Mouse (Mus musculus): ENCODE measurements around the gene Apol8.
"Not testable (repeated sequence)": the region's sequence is repeated elsewhere in the genome, so short reads cannot be mapped to it uniquely, and the experiment has no call there.

Gene Apol8

DNA sequence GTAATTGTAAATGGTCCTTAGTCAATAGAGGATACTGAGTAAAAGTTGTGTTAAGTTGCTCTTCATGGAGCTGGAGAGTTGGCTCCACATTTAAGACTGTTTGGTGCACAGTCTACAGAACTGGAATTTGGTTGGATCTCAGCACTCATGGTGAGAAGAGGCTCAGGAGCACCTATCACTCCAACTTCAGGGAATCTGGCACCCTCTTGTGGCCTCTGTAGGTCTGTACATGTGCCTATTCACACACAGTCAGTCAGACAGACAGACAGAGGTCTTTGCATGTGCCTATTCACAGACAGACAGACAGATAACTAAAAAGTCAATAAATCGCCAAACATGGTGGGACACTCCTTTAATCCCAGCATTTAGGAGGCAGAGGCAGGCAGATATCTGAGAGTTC, 6.3 kb downstream of the Apol8 start:
- peak; percentile 89 for DNase-seq (ENCODE audit: low read depth)

GRCm38 (mm10) chr15:77749717-77750116, 7.1 kb downstream of the Apol8 start:
- DNase-seq (ENCODE audit: low read depth): no peak

DNA sequence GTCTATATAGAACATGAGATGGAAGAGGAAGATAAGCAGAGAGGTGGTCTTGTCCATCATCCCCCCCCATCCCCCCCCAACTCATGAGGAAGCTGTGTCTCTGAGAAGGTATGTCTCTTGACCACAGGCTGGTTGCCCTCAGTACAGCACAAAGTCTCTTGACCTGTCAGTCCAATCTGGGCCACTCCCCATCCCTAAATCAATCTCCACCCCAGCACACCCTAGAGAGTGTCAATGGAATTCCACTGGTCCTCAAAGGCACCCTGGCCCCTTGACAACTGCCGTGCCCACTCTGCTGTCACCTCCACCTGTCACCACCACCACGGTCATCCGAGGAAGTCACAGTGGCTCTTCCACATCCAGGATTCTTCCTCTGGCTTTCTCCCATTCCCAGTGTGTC, 8.4 kb downstream of the Apol8 start:
- DNase-seq (ENCODE audit: low read depth): no peak

DNA sequence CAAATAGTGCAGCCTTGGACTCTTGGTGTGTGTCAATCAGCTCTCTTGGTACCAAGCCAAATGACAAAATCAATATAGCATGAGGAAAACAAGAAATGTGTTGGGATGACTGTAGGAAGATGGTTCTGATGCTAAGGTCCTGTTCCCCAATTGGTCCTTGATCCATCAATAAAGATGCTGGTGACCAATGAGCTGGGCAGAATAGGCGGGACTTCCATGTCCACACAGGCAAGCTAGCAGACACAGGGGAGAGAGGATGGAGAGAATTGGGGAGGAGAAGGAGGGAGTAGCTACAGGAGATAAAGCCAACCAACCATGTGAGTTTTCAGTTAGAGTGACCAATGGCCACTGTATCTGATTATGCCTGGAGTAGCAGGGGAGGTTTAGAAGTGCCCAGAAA, 10.5 kb downstream of the Apol8 start:
- no peak for DNase-seq (ENCODE audit: low read depth)

DNA sequence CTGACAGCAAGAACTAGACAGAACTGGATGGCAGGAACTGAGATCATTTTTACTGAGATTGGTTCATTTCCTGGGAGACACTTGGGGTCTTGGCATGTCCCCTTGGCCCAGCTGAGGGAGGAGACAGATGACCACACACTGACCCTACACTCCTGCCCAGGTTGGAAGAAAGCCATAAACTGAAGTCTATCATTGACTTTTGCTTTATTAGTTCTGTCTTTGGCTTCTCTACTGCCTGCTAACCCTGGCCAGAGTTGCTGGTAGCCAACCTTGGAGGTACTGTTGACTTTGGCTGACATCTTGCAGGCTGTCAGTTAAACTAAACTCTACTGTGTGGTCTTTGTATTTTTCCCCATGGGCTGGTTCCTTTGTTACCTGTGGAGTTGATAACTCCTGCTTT, 11.7 kb downstream of the Apol8 start:
- peak; percentile 32 for DNase-seq (ENCODE audit: low read depth)

DNA sequence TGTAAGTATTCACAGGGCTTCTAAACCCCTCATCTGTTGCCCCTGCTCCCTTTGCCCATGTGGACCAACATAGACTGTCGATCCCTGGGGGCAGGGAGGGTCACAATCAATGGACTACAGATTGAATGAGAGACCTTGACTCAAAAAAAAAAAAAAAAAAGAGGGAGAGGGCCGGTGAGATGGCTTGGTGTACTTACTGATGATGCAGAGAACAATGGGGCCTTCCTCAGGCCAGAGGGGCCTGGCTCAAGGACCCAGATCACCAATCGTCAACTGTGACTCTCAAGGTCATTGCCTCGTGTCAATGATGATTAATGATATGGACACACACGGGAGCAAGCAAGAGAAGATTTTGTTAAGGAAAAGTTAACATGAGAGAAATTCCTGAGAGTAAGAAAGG, 12.2 kb downstream of the Apol8 start:
- no peak for DNase-seq (ENCODE audit: low read depth)

- DNase-seq (ENCODE audit: low read depth): peak; percentile 84
Measured at GRCm38 (mm10) chr15:77741556-77741955, 15.2 kb downstream of the Apol8 start.

- DNase-seq (ENCODE audit: low read depth): peak; percentile 62
Measured at GRCm38 (mm10) chr15:77740511-77741297, 16.1 kb downstream of the Apol8 start.

DNA sequence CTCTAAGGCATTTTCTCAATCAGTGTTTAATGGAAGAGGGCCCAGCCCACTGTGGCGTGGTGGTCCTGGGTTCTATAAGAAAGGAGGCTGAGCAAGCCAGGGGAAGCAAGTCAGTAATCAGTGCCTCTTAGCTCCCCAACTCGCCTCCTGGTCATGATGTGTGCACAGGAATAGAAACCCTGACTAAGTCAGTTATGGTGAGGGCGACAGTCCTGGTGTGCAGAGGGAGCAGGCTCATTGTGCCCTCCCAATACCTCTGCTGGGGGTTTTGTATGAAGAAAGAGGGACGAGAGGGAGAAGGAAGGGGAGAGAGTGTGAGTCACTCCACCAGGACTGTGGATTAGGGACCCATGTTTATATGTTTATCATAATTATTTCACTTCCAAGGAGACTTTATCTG, 22.9 kb downstream of the Apol8 start:
- peak; percentile 28 for DNase-seq (ENCODE audit: low read depth)

DNA sequence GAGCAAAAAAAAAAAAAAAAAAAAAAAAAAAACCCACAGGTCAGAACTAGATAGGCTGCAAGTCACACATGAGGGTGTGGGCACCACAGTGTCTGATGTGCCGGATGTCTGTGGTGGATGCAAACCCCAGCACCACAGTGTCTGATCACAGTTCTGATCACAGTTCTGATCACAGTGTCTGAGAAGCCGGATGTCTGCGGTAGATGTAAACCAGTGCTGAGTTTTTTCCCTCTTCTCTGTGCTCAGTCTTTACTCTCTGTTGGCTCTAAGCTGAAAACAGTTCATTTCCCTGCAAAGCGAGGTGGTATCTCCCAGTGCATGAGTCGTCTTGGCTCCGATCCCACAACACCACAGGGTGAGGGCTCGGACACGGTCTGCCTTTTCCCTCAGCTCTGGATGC, 23.4 kb downstream of the Apol8 start:
- peak; percentile 94 for DNase-seq (ENCODE audit: low read depth)

- peak; percentile 0 for DNase-seq (ENCODE audit: low read depth)
Measured at GRCm38 (mm10) chr15:77732851-77733250, 24.0 kb downstream of the Apol8 start.

- DNase-seq (ENCODE audit: low read depth): peak; percentile 0
Measured at GRCm38 (mm10) chr15:77731605-77732004, 25.2 kb downstream of the Apol8 start.

DNA sequence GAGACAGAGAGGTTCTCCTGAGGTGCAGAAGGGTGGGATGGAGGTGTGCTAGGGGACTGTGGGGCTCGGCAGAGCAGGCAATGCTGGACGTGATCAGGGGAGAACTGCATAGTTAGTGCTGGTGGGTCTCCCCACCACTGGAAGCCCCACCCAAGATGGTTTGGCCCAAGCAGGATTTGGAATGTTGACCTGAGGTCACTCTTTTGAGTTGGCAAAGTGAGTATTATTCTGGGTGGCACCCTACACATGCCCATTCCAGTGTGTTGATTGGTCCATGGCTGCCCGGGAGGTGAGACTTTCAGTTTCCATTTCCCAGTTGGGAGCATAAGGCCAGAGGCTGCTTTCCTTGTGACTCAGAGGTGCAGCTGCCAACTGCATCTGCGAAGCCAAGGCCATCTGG, 28.1 kb downstream of the Apol8 start, which contains the start of gene Apol9b:
Gene Apol9b (plus strand): TSS at position 301 of the 400 bp plus-strand sequence.
- DNase-seq (ENCODE audit: low read depth): not testable (repeated sequence)

DNA sequence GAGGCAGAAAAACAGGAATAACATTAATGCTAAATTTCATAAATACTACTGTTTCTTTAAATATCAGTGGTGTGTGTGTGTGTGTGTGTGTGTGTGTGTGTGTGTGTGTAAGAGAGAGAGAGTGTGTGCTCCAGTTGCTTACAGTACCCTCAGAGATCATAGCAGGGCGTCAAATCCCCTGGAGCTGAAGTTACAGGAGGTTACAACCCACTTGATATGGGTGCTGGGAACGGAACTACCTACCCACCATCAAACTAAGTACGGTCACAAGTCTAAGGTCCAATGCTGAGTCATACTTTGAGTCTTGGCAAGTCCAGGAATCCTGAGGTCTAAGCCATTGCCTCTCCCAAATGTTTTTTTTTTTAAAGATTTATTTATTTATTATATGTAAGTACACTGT, 29.1 kb downstream of the Apol8 start:
- DNase-seq (ENCODE audit: low read depth): peak; percentile 1

GRCm38 (mm10) chr15:77727139-77727538, 29.7 kb downstream of the Apol8 start:
- DNase-seq (ENCODE audit: low read depth): peak; percentile 59

- peak; percentile 77 for DNase-seq (ENCODE audit: low read depth)
Measured at GRCm38 (mm10) chr15:77725393-77726020, 31.3 kb downstream of the Apol8 start.

GRCm38 (mm10) chr15:77724208-77724911, 32.4 kb downstream of the Apol8 start:
- DNase-seq (ENCODE audit: low read depth): not testable (repeated sequence)

GRCm38 (mm10) chr15:77721509-77721908, 35.3 kb downstream of the Apol8 start:
- DNase-seq (ENCODE audit: low read depth): not testable (repeated sequence)

GRCm38 (mm10) chr15:77718240-77718639, 38.6 kb downstream of the Apol8 start:
- DNase-seq (ENCODE audit: low read depth): peak; percentile 2

DNA sequence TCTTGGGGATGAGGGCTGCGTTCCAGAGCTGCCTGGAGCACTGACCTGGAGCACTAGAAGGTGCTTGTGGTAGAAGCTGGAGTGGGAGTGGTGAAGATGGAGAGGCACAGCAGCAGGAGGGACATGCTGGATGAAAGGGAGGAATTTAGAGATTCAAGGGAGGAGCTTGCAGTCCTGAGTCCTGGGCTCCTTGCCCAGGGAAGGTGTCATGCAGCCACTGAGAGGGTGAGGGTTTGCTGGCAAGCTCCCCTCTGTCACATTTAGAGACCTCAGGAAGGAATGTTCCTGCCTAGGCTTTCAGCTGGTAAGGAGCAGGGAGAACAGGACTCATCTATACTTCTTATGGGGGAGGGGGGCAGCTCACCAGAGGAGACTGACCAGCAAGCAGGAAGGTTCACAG, 47.9 kb downstream of the Apol8 start:
- DNase-seq (ENCODE audit: low read depth): not testable (repeated sequence)

DNA sequence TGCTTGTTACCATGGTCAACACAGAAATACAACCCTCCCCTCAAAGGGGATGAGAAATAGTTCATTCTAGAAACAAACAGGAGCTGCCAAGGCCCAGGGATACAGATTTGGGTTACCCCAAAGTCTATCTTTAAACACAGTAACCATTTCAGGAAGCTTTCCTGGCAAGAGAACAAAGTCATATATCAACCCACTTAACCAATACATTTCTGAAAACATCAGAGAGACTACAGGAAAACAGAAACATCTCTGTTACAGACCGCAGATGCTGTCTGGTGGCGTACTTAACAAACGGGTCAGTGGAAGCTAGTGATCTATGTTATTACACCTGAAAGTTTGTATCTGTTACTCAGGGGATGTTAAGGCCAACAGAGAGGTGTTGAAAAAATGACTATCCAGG, 51.5 kb downstream of the Apol8 start:
- not testable (repeated sequence) for DNase-seq (ENCODE audit: low read depth)

GRCm38 (mm10) chr15:77698656-77699055, 58.1 kb downstream of the Apol8 start, which contains the start of gene Apol7e:
Gene Apol7e, plus strand, starts transcription at chr15:77698857.
- not testable (repeated sequence) for DNase-seq (ENCODE audit: low read depth)

Measured in NIH3T3 (cell line).